Mouse (Mus musculus) midbrain, embryonic 13.5 days (tissue): ENCODE results near the gene Mapk14. TPM values are rescaled to one million over a fixed set of nuclear protein-coding genes. Genes with fewer than 3 reads are reported as not detected.

Source experiments
- ATAC-seq: fragments of 200-750 bp; cut with Nextera tagmentation; 2 replicates; pipeline ENCODE4 v1.8.0; 2017; ENCODE audit warnings: mild to moderate bottlenecking, moderate TSS enrichment, moderate library complexity
- H3K27ac ChIP-seq: fragments of 300-500 bp; sonication (generic); 2 replicates; pipeline ENCODE4 v1.5.1; 2015; ENCODE audit warnings: inconsistent platforms, mild to moderate bottlenecking, moderate library complexity
- H3K27me3 ChIP-seq: fragments of 300-500 bp; sonication (generic); 2 replicates; pipeline ENCODE4 v1.6.1; 2015; ENCODE audit warnings: mild to moderate bottlenecking, inconsistent platforms
- H3K36me3 ChIP-seq: fragments of 300-500 bp; sonication (generic); 2 replicates; pipeline ENCODE4 v1.6.1; 2015; ENCODE audit warnings: mild to moderate bottlenecking, inconsistent platforms
- H3K4me1 ChIP-seq: fragments of 300-500 bp; sonication (generic); replicated peaks from 2 replicates; pipeline ENCODE4 v1.6.1; 2015; ENCODE audit warnings: inconsistent platforms
- H3K4me2 ChIP-seq: fragments of 300-500 bp; sonication (generic); replicated peaks from 2 replicates; pipeline ENCODE4 v1.6.1; 2015; ENCODE audit warnings: moderate library complexity, mild to moderate bottlenecking, inconsistent platforms
- H3K4me3 ChIP-seq: fragments of 300-500 bp; sonication (generic); replicated peaks from 2 replicates; pipeline ENCODE4 v1.5.1; 2015; ENCODE audit warnings: mild to moderate bottlenecking, inconsistent platforms
- H3K9ac ChIP-seq: fragments of 300-500 bp; sonication (generic); replicated peaks from 2 replicates; pipeline ENCODE4 v1.6.1; 2015; ENCODE audit warnings: mild to moderate bottlenecking, inconsistent platforms
- H3K9me3 ChIP-seq: fragments of 300-500 bp; sonication (generic); 2 replicates; pipeline ENCODE4 v1.6.1; 2016; ENCODE audit warnings: mild to moderate bottlenecking, inconsistent platforms
- WGBS: fragments of 180-500 bp; shearing (Covaris S2); methylation state at CpG from one replicate; pipeline ENCODE4 v1.1.7; 2015; 5-methylcytosine and 5-hydroxymethylcytosine counted together
- polyA plus RNA-seq: library from polyadenylated mRNA; unstranded; fragments of >200 nt; fragmentation: Nextera tagmentation; extraction: Ambion mirVana; gene quantifications from 2 replicates; pipeline ENCODE4 v1.2.1, GENCODE M21; 2015

Gene Mapk14
- polyA plus RNA-seq, 1 experiment from 2014 or later: 27.0 TPM

GRCm38 (mm10) chr17:28776817-28777216 is 85.7 kb downstream of the Mapk14 start:
- no peak for ATAC-seq
- Histone ChIP-seq H3K9ac (no peak overlapping the region), H3K4me3 (no peak overlapping the region), H3K27ac (no peak overlapping the region), H3K4me2 (no peak overlapping the region), H3K36me3 (no peaks in the 10 kb centered on the region), H3K4me1 (no peaks in the 10 kb centered on the region), H3K27me3 (no peaks in the 10 kb centered on the region), H3K9me3 (no peaks in the 10 kb centered on the region)
- WGBS: 95% methylated on average over 3 of the region's 3 CpGs

DNA sequence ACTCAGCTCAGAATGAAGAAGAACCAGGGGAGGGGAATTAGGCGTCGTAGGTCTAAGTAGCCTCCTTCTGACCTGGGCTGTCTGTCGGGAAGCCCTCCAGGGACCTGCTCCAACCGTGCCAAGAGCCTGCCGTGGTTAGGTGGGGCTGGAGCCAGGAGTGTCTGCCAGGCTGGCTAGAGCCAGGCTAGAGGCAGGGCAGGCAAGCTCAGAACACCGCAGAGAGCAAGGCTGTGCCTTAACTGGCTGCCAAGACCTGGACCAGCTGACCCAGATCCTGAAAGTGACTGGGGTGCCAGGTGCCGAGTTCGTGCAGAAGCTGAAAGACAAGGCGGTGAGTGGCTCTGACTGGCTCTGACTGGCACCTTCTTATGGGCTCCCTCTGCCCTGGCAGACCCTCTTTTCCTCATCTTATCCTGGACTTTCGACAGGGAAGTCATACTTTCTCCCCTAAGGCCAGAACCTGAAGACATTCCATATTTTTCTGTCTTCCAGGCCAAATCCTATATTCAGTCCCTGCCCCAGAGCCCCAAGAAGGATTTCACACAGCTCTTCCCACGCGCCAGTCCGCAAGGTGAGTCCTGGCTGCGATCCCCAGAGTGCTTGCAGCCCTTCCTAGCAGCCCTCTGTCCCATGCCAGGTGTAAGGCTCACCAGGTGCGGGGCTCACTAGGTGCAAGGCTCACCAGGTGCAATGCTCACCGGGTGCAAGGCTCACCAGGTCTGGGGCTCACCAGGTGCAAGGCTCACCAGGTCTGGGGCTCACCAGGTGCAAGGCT is 86.3 kb downstream of the Mapk14 start:
- WGBS: 87% methylated on average over 16 of the region's 16 CpGs
- no peaks in the 10 kb centered on the region for H3K36me3 ChIP-seq

DNA sequence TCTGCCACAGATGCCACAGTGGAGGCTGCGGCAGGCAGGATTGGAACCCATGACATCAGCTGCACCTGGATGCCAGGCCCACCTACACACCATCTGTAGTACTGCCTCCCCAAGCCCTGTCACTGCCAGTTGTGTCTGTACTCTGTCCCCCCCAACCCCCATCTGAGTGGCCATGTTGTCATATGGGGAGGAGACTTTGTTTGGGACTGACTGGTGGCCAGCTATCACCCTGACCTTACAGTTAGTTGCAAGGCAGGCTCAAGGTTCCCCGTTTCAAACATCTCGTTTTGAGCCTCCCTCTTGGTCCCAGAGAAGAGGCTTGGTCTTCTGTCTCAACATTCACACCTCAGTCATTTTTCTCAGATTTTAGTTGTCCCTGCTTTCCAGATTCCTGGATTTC is 88.6 kb downstream of the Mapk14 start:
- H3K36me3 ChIP-seq: no peaks in the 10 kb centered on the region
- WGBS: 91% methylated on average over 3 of the region's 3 CpGs
- ATAC-seq: no peak

More for the DNA sequence above, 86.3 kb downstream of the Mapk14 start:
- Histone ChIP-seq H3K27me3 (no peaks in the 10 kb centered on the region), H3K4me3 (no peak overlapping the region), H3K9me3 (no peaks in the 10 kb centered on the region), H3K27ac (no peak overlapping the region), H3K9ac (no peak overlapping the region), H3K4me1 (no peaks in the 10 kb centered on the region), H3K4me2 (no peak overlapping the region)
- no peak for ATAC-seq

GRCm38 (mm10) chr17:28780836-28781235 is 89.7 kb downstream of the Mapk14 start:
- H3K36me3 ChIP-seq: no peaks in the 10 kb centered on the region
- 84% methylated on average over 3 of the region's 3 CpGs for WGBS
- H3K4me1 ChIP-seq: no peaks in the 10 kb centered on the region
- no peak overlapping the region for H3K4me3 ChIP-seq
- no peaks in the 10 kb centered on the region for H3K27me3 ChIP-seq
- ATAC-seq: no peak
- no peaks in the 10 kb centered on the region for H3K9me3 ChIP-seq
- no peak overlapping the region for H3K27ac ChIP-seq
- no peak overlapping the region for H3K9ac ChIP-seq
- H3K4me2 ChIP-seq: no peak overlapping the region

More for the DNA sequence above, 88.6 kb downstream of the Mapk14 start:
- no peak overlapping the region for H3K9ac ChIP-seq
- no peaks in the 10 kb centered on the region for H3K9me3 ChIP-seq
- no peaks in the 10 kb centered on the region for H3K27me3 ChIP-seq
- no peak overlapping the region for H3K4me2 ChIP-seq
- no peaks in the 10 kb centered on the region for H3K4me1 ChIP-seq
- H3K4me3 ChIP-seq: no peak overlapping the region
- H3K27ac ChIP-seq: no peak overlapping the region

- Histone ChIP-seq H3K9ac (no peak overlapping the region), H3K4me3 (no peak overlapping the region), H3K4me2 (no peak overlapping the region), H3K4me1 (no peaks in the 10 kb centered on the region), H3K36me3 (no peaks in the 10 kb centered on the region), H3K27ac (no peak overlapping the region), H3K9me3 (no peaks in the 10 kb centered on the region), H3K27me3 (no peaks in the 10 kb centered on the region)
- 46% methylated on average over 9 of the region's 9 CpGs for WGBS
- ATAC-seq: no peak
Measured at GRCm38 (mm10) chr17:28781290-28782045, 90.3 kb downstream of the Mapk14 start.

DNA sequence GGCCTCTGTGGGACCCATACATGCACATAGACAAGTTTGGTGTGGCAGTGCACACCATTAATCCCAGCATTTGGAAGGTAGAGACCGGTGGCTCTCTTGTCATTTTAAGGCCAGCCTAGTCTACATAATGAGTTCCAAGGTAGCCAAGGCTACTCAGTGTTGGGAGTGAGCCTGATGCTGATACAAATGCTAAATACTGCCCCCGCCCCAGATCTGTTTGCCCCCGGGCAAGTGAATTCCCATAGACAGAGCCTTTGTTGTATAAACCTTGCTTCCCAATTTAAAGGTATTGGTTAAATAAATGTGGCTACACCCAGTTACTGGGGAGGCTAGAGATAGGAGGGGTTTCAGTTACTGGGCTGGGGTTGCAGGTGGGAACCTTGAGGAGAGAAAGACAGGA is 93.9 kb downstream of the Mapk14 start:
- no peak overlapping the region for H3K4me3 ChIP-seq
- no peaks in the 10 kb centered on the region for H3K36me3 ChIP-seq
- no peak overlapping the region for H3K4me2 ChIP-seq
- no peak for ATAC-seq
- H3K9ac ChIP-seq: no peak overlapping the region
- WGBS: 86% methylated on average over 3 of the region's 3 CpGs
- H3K27me3 ChIP-seq: no peaks in the 10 kb centered on the region
- no peak overlapping the region for H3K27ac ChIP-seq
- H3K4me1 ChIP-seq: no peaks in the 10 kb centered on the region
- no peaks in the 10 kb centered on the region for H3K9me3 ChIP-seq

- Histone ChIP-seq H3K4me2 (no peak overlapping the region), H3K4me1 (no peaks in the 10 kb centered on the region), H3K27ac (no peak overlapping the region), H3K36me3 (no peaks in the 10 kb centered on the region), H3K27me3 (no peaks in the 10 kb centered on the region), H3K9ac (no peak overlapping the region), H3K9me3 (no peaks in the 10 kb centered on the region), H3K4me3 (no peak overlapping the region)
- ATAC-seq: no peak
- 93% methylated on average over 12 of the region's 12 CpGs for WGBS
Measured at GRCm38 (mm10) chr17:28787507-28787906, 96.4 kb downstream of the Mapk14 start.

DNA sequence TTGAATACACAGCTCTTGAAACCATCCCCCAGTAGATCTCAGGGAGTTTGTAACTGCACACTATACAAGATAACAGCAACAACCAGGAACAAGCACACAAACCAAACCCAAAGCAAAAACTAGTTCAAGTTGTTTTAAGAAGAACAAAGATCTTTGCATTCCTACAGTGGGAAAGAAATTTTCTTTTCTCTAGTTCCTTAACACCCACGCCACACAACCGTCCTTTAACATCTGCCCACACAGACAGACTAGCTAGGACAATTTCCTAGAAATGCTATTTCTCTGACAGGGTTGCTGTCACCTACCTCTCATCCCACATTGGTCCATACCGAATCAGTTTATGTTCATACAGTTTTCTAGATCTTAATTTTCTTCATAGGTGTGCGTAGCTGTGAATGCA is 105.9 kb downstream of the Mapk14 start:
- Histone ChIP-seq H3K9me3 (no peaks in the 10 kb centered on the region), H3K27me3 (no peaks in the 10 kb centered on the region), H3K9ac (no peak overlapping the region), H3K4me1 (peaks cover 18% of the 10 kb centered on the region), H3K4me2 (no peak overlapping the region), H3K4me3 (no peak overlapping the region), H3K27ac (no peak overlapping the region), H3K36me3 (no peaks in the 10 kb centered on the region)
- ATAC-seq: no peak
- WGBS: 94% methylated on average over 4 of the region's 4 CpGs

Other genes with a start within 250 kb of the Mapk14 start
- gene Fkbp5, start 173.8 kb upstream of the Mapk14 start, polyA plus RNA-seq: 30.0 and 30.9 TPM in 2 replicates
- gene Armc12, start 160.5 kb upstream of the Mapk14 start, polyA plus RNA-seq: not detected in 2 replicates
- gene Clpsl2, start 141.9 kb upstream of the Mapk14 start, polyA plus RNA-seq: not detected in 2 replicates
- 0.66 and 0.71 TPM in 2 replicates for gene Clps, start 130.6 kb upstream of the Mapk14 start, polyA plus RNA-seq
- gene Lhfpl5, start 115.7 kb upstream of the Mapk14 start, polyA plus RNA-seq: 4.1 and 4.2 TPM in 2 replicates
- gene Srpk1, start 68.6 kb upstream of the Mapk14 start, polyA plus RNA-seq: 110 and 113 TPM in 2 replicates
- 1.0 and 1.3 TPM in 2 replicates for gene Slc26a8, start 1.1 kb upstream of the Mapk14 start, polyA plus RNA-seq
- gene AC170998.1, start 34.8 kb downstream of the Mapk14 start, polyA plus RNA-seq: 1.8 and 2.3 TPM in 2 replicates
- gene Mapk13, start 78.0 kb downstream of the Mapk14 start, polyA plus RNA-seq: 0.58 and 0.96 TPM in 2 replicates
- gene Brpf3, start 109.8 kb downstream of the Mapk14 start, polyA plus RNA-seq: 9.2 and 11.0 TPM in 2 replicates
- gene Pnpla1, start 167.1 kb downstream of the Mapk14 start, polyA plus RNA-seq: not detected in 2 replicates
- gene 4930539E08Rik, start 224.0 kb downstream of the Mapk14 start, polyA plus RNA-seq: 0.44 and 1.1 TPM in 2 replicates